Mouse (Mus musculus) heart, adult 8-10 months (tissue): ENCODE measurements around the gene Fam135a. TPM values are rescaled to one million over a fixed set of nuclear protein-coding genes. Genes with fewer than 3 reads are reported as not detected.

Source experiments
- total RNA-seq, 4 experiments: library from RNA; stranded (reverse); gene quantifications; 2 replicates each; pipeline ENCODE4 v1.2.4; 2022

The Fam135a gene
- total RNA-seq, 4 experiments from 2014 or later, result 18.0 to 23.5 (median 20.3) TPM

Other genes starting within 250 kb of the Fam135a start
- 10 to 100 TPM; 13.9 to 18.3 (median 17.5) TPM for gene Smap1, start 178.0 kb downstream of the Fam135a start, total RNA-seq
- gene Sdhaf4, start 94.7 kb downstream of the Fam135a start, total RNA-seq, result 10 to 100 TPM; 90.9 to 97.1 (median 92.2) TPM
- not detected for gene Col9a1, start 77.3 kb upstream of the Fam135a start, total RNA-seq